Mouse (Mus musculus) retina, embryonic 14.5 days (tissue): ENCODE results near the gene Ampd2.
A peak's percentile ranks its signal among the peaks of the same experiment; 100 is the strongest.

ENCODE experiments used
- DNase-seq: peaks from one replicate; pipeline ENCODE4 v3.0.0-alpha.2; 2015; ENCODE audit warnings: low spot score

The Ampd2 gene

GRCm38 (mm10) chr3:108069231-108069870 lies 17.1 kb downstream of the Ampd2 start:
- DNase-seq: no peak

- DNase-seq: no peak
Measured at GRCm38 (mm10) chr3:108068826-108069225, 17.6 kb downstream of the Ampd2 start.

GRCm38 (mm10) chr3:108067370-108067934 lies 19.0 kb downstream of the Ampd2 start:
- no peak for DNase-seq

GRCm38 (mm10) chr3:108065551-108065950 lies 20.9 kb downstream of the Ampd2 start:
- DNase-seq: no peak

- DNase-seq: no peak
Measured at GRCm38 (mm10) chr3:108064672-108065071, 21.8 kb downstream of the Ampd2 start.

- DNase-seq: no peak
Measured at GRCm38 (mm10) chr3:108062648-108063047, 23.8 kb downstream of the Ampd2 start.

GRCm38 (mm10) chr3:108061420-108061819 lies 25.0 kb downstream of the Ampd2 start:
- DNase-seq: peak; percentile 94

GRCm38 (mm10) chr3:108050493-108050892 lies 36.0 kb downstream of the Ampd2 start:
- no peak for DNase-seq

- no peak for DNase-seq
Measured at GRCm38 (mm10) chr3:108048306-108048705, 38.1 kb downstream of the Ampd2 start.

- no peak for DNase-seq
Measured at GRCm38 (mm10) chr3:108046944-108047655, 39.4 kb downstream of the Ampd2 start.

- DNase-seq: peak; percentile 79
Measured at GRCm38 (mm10) chr3:108044394-108045140, 41.9 kb downstream of the Ampd2 start, which contains the start of gene Gstm4. Gene Gstm4, minus strand, starts transcription at chr3:108044894.

- DNase-seq: no peak
Measured at GRCm38 (mm10) chr3:108033156-108033555, 53.3 kb downstream of the Ampd2 start.

- DNase-seq: no peak
Measured at GRCm38 (mm10) chr3:108032113-108032512, 54.3 kb downstream of the Ampd2 start.

- peak; percentile 13 for DNase-seq
Measured at GRCm38 (mm10) chr3:108028641-108029365, 57.6 kb downstream of the Ampd2 start.

GRCm38 (mm10) chr3:108026597-108026996 lies 59.9 kb downstream of the Ampd2 start:
- DNase-seq: no peak

- no peak for DNase-seq
Measured at GRCm38 (mm10) chr3:108026049-108026448, 60.4 kb downstream of the Ampd2 start.

- no peak for DNase-seq
Measured at GRCm38 (mm10) chr3:108025318-108025717, 61.1 kb downstream of the Ampd2 start.
